Mouse (Mus musculus) neural tube, embryonic 11.5 days (tissue): ENCODE results near the gene Cnbp. TPM values are rescaled to one million over a fixed set of nuclear protein-coding genes. Genes with fewer than 3 reads are reported as not detected.

Experiments
- ATAC-seq: fragments of 200-750 bp; cut with Nextera tagmentation; 2 replicates; pipeline ENCODE4 v1.8.0; 2017; ENCODE audit warnings: moderate number of reproducible peaks, mild to moderate bottlenecking, moderate TSS enrichment, moderate library complexity; ENCODE audit not compliant: insufficient read depth, low FRiP score, low TSS enrichment
- DNase-seq: peaks from one replicate; pipeline ENCODE4 v3.0.0-alpha.2; 2015; ENCODE audit warnings: low spot score
- H3K27ac ChIP-seq: fragments of 300-500 bp; sonication (generic); 2 replicates; pipeline ENCODE4 v1.5.1; 2014; ENCODE audit warnings: low read depth, mild to moderate bottlenecking, low read length
- H3K27me3 ChIP-seq: fragments of 300-500 bp; sonication (generic); 2 replicates; pipeline ENCODE4 v1.6.1; 2014; ENCODE audit warnings: mild to moderate bottlenecking, low read length, mixed read lengths; ENCODE audit not compliant: control insufficient read depth, insufficient read depth
- H3K36me3 ChIP-seq: fragments of 300-500 bp; sonication (generic); 2 replicates; pipeline ENCODE4 v1.6.1; 2014; ENCODE audit warnings: mild to moderate bottlenecking, low read length, moderate library complexity, mixed read lengths; ENCODE audit not compliant: control insufficient read depth, insufficient read depth
- H3K4me1 ChIP-seq: fragments of 300-500 bp; sonication (generic); 2 replicates; pipeline ENCODE4 v1.6.1; 2014; ENCODE audit warnings: low read length, mixed read lengths; ENCODE audit not compliant: control insufficient read depth, insufficient read depth
- H3K4me2 ChIP-seq: fragments of 300-500 bp; sonication (generic); 2 replicates; pipeline ENCODE4 v1.6.1; 2014; ENCODE audit warnings: low read depth, mild to moderate bottlenecking, moderate library complexity
- H3K4me3 ChIP-seq: fragments of 300-500 bp; sonication (generic); 2 replicates; pipeline ENCODE4 v1.5.1; 2014; ENCODE audit warnings: low read depth, low read length
- H3K9ac ChIP-seq: fragments of 300-500 bp; sonication (generic); 2 replicates; pipeline ENCODE4 v1.6.1; 2014; ENCODE audit warnings: mild to moderate bottlenecking, low read length
- H3K9me3 ChIP-seq: fragments of 300-500 bp; sonication (generic); 2 replicates; pipeline ENCODE4 v1.6.1; 2016; ENCODE audit warnings: low read length; ENCODE audit not compliant: control insufficient read depth
- WGBS: fragments of 180-500 bp; shearing (Covaris S2); extraction: QIAGEN DNeasy Blood & Tissue Kit; methylation state at CpG from one replicate; pipeline ENCODE4 v1.1.7; 2014; 5-methylcytosine and 5-hydroxymethylcytosine counted together
- polyA plus RNA-seq: library from polyadenylated mRNA; unstranded; fragments of >200 nt; fragmentation: Nextera tagmentation; extraction: Ambion mirVana; gene quantifications from 2 replicates; pipeline ENCODE4 v1.2.1, GENCODE M21; 2014

Cnbp gene
- polyA plus RNA-seq, 1 experiment from 2014 or later = 1,155 TPM

GRCm38 (mm10) chr6:87793821-87794510 lies 56.9 kb downstream of the Cnbp start:
- ATAC-seq (no peak), DNase-seq (no peak)
- H3K36me3 ChIP-seq = no peaks in the 10 kb centered on the region
- no peaks in the 10 kb centered on the region for H3K27me3 ChIP-seq
- H3K9ac ChIP-seq = no peak overlapping the region
- no peak overlapping the region for H3K4me3 ChIP-seq
- 94% methylated on average over 10 of the region's 10 CpGs for WGBS
- H3K9me3 ChIP-seq = no peaks in the 10 kb centered on the region
- H3K4me2 ChIP-seq = no peak overlapping the region
- no peaks in the 10 kb centered on the region for H3K4me1 ChIP-seq
- no peak overlapping the region for H3K27ac ChIP-seq

Other genes with a start within 250 kb of the Cnbp start
- gene Aplf, start 178.9 kb downstream of the Cnbp start, polyA plus RNA-seq = 14.9 and 15.4 TPM in 2 replicates
- gene Efcc1, start 120.2 kb downstream of the Cnbp start, polyA plus RNA-seq = 6.2 and 6.4 TPM in 2 replicates
- gene Gp9, start 73.0 kb downstream of the Cnbp start, polyA plus RNA-seq = 2.6 and 4.3 TPM in 2 replicates
- 7.9 and 8.4 TPM in 2 replicates for gene Rab43, start 38.9 kb downstream of the Cnbp start, polyA plus RNA-seq
- 2.7 and 4.6 TPM in 2 replicates for gene Gm45140, start 15.3 kb downstream of the Cnbp start, polyA plus RNA-seq
- 45.6 and 59.3 TPM in 2 replicates for gene Isy1, start 12.3 kb downstream of the Cnbp start, polyA plus RNA-seq
- 156 and 169 TPM in 2 replicates for gene Copg1, start 36.7 kb upstream of the Cnbp start, polyA plus RNA-seq
- gene Hmces, start 62.8 kb upstream of the Cnbp start, polyA plus RNA-seq = 44.7 and 49.0 TPM in 2 replicates
- 91.9 and 92.1 TPM in 2 replicates for gene H1fx, start 130.5 kb upstream of the Cnbp start, polyA plus RNA-seq
- 275 and 276 TPM in 2 replicates for gene Rab7, start 194.2 kb upstream of the Cnbp start, polyA plus RNA-seq
- gene Rpn1, start 233.4 kb upstream of the Cnbp start, polyA plus RNA-seq = 301 and 345 TPM in 2 replicates